Mouse (Mus musculus) liver, embryonic 14.5 days (tissue): Measurements from ENCODE around the gene Smc3.

Experiments used
- CTCF ChIP-seq: IDR thresholded peaks from 2 replicates; pipeline ENCODE4 v1.5.1; 2016; ENCODE audit warnings: antibody characterized with exemption, low read depth, control low read depth
- EP300 ChIP-seq: IDR thresholded peaks from 2 replicates; pipeline ENCODE4 v1.6.1; 2016; ENCODE audit warnings: antibody characterized with exemption, low read depth

DNA sequence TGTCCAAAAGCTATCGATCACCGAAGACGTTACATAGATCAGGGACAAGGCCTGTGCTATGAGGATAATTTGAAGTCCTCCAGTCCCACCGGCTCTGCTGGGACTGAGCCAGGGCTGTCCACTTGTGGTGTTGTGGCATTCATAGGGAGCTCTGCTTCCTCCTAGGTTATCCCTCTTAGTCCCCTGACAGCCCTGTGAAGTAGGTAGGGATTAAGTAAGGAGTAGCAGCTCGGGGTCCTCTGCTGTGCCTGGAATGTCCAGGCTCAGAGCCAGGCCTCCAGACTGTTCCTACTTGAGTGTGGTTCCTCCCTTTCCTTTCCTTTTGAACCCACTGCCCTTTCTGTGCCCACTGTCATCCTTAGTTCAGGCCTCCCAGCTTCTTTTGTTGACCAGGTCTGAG is 87.4 kb downstream of the Smc3 start:
- TF ChIP-seq CTCF (no peak), EP300 (no peak)
